Mouse (Mus musculus) stomach, embryonic 14.5 days (tissue): ENCODE data around the gene Ralgps1. TPM values are rescaled to one million over a fixed set of nuclear protein-coding genes. Genes with fewer than 3 reads are reported as not detected.

ENCODE experiments used
- ATAC-seq: fragments of 200-750 bp; cut with Nextera tagmentation; 2 replicates; pipeline ENCODE4 v1.8.0; 2017; ENCODE audit warnings: low read depth, moderate TSS enrichment; ENCODE audit not compliant: insufficient number of reproducible peaks, insufficient read depth, low FRiP score
- H3K27ac ChIP-seq: fragments of 300-500 bp; sonication (generic); 2 replicates; pipeline ENCODE4 v1.5.1; 2014; ENCODE audit warnings: mild to moderate bottlenecking, low read length, moderate library complexity, mixed read lengths
- H3K27me3 ChIP-seq: fragments of 300-500 bp; sonication (generic); 2 replicates; pipeline ENCODE4 v1.6.1; 2014; ENCODE audit warnings: low read length, control low read depth, mixed read lengths; ENCODE audit not compliant: control insufficient read depth, insufficient read depth
- H3K36me3 ChIP-seq: fragments of 300-500 bp; sonication (generic); 2 replicates; pipeline ENCODE4 v1.6.1; 2014; ENCODE audit warnings: mild to moderate bottlenecking, control low read depth, low read length, moderate library complexity, mixed read lengths; ENCODE audit not compliant: control insufficient read depth, insufficient read depth
- H3K4me1 ChIP-seq: fragments of 300-500 bp; sonication (generic); 2 replicates; pipeline ENCODE4 v1.6.1; 2014; ENCODE audit warnings: low read length, control low read depth, mixed read lengths; ENCODE audit not compliant: control insufficient read depth, insufficient read depth
- H3K4me2 ChIP-seq: fragments of 300-500 bp; sonication (generic); replicated peaks from 2 replicates; pipeline ENCODE4 v1.6.1; 2014; ENCODE audit warnings: low read depth, low read length, control low read depth
- H3K4me3 ChIP-seq: fragments of 300-500 bp; sonication (generic); 2 replicates; pipeline ENCODE4 v1.5.1; 2014; ENCODE audit warnings: low read depth, low read length, control low read depth
- H3K9ac ChIP-seq: fragments of 300-500 bp; sonication (generic); replicated peaks from 2 replicates; pipeline ENCODE4 v1.6.1; 2014; ENCODE audit warnings: low read depth, mild to moderate bottlenecking, control low read depth, low read length, moderate library complexity, mixed read lengths
- H3K9me3 ChIP-seq: fragments of 300-500 bp; sonication (generic); 2 replicates; pipeline ENCODE4 v1.6.1; 2016; ENCODE audit warnings: low read depth, low read length, control low read depth; ENCODE audit not compliant: control insufficient read depth
- WGBS: fragments of 180-500 bp; shearing (Covaris S2); extraction: QIAGEN DNeasy Blood & Tissue Kit; methylation state at CpG from one replicate; pipeline ENCODE4 v1.1.7; 2014; 5-methylcytosine and 5-hydroxymethylcytosine counted together
- polyA plus RNA-seq: library from polyadenylated mRNA; unstranded; fragments of >200 nt; fragmentation: Nextera tagmentation; extraction: Ambion mirVana; gene quantifications from 2 replicates; pipeline ENCODE4 v1.2.1, GENCODE M21; 2014

Ralgps1 gene
- polyA plus RNA-seq, 1 experiment from 2014 or later, result 12.4 TPM

DNA sequence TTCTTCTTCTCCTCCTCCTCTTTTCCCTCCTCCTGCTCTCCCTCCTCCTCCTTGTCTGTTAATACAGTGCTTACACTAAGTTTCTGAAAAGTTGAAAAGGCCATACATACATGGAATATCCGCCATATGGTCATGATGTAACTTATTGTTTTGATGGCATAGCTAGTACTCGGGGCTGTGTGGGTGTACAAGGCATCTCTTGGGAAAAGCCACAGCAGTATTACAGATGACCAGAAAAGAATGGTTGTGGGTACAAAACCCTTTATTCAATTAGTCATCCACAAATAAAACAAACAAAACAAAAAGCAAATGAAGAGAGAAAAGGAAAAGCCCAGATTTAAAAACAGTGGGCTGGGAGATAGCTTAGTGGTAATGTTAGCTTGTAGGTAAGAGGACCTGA, 90.8 kb downstream of the Ralgps1 start:
- Histone ChIP-seq H3K9ac (no peak overlapping the region), H3K9me3 (no peaks in the 10 kb centered on the region), H3K27ac (no peak overlapping the region), H3K4me1 (no peaks in the 10 kb centered on the region; the same call in 1 of the 2 replicates), H3K36me3 (no peaks in the 10 kb centered on the region), H3K4me2 (no peak overlapping the region), H3K27me3 (no peaks in the 10 kb centered on the region), H3K4me3 (no peak overlapping the region)
- 67% methylated on average over 2 of the region's 2 CpGs for WGBS
- ATAC-seq, result no peak

DNA sequence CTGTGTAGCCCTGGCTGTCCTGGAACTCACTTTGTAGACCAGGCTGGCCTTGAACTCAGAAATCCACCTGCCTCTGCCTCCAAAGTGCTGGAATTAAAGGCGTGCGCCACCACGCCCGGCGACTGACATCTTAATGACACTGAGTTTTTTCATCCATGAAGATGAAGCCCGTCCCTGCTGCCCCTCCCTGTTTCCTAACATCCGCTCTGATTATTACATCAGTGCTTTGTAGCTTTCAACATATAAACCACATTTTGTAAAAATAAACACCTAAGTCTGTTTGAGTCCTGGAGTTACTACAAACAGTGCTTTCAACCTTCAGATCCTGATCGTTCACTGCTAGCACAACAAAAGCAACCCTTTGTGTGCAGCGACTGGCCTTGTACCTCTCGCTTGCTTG, 91.5 kb downstream of the Ralgps1 start:
- no peak overlapping the region for H3K4me2 ChIP-seq
- H3K36me3 ChIP-seq, result no peaks in the 10 kb centered on the region
- no peak overlapping the region for H3K9ac ChIP-seq
- WGBS, result 87% methylated on average over 10 of the region's 10 CpGs
- H3K27me3 ChIP-seq, result no peaks in the 10 kb centered on the region
- no peaks in the 10 kb centered on the region; the same call in 1 of the 2 replicates for H3K4me1 ChIP-seq
- H3K4me3 ChIP-seq, result no peak overlapping the region
- no peaks in the 10 kb centered on the region for H3K9me3 ChIP-seq
- H3K27ac ChIP-seq, result no peak overlapping the region
- ATAC-seq, result no peak

DNA sequence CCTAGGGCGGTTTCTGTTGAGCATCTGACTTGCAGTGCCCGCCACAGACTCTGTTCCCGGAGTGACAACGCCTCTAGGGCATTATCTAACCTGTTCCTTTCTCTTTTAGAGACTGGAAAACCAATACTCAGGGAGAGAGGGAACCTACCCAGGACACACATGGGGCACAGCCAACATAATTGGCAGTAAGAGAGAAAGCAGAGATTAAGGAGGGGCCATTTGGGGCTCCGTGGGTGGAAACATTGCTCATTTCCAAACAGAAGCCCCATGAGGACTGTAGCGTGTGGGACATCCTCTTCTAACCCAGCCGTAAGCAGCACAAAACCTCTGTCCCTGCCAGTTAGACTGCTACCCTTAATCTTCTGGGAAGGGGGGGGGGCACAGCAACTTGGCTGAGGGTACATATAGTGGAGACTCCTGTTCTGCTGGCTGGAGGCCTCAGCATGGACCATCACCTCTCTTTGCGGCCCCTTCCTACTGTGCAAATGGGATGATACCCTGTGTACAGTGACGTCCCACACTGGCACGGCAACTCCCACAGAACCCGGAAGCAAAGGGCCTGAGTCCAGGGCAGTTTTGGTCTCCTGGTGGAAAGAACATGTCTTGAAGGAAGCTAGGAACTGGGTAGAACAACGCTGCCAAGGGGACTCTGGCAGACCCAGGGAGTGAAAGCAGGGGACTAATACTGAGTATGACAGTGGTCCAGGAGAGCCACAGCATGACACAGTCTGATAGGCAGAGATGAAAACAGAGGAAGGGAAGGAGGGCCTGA, 96.4 kb downstream of the Ralgps1 start:
- WGBS, result 88% methylated on average over 12 of the region's 12 CpGs
- Histone ChIP-seq H3K4me3 (no peak overlapping the region), H3K27me3 (no peaks in the 10 kb centered on the region), H3K4me1 (no peaks in the 10 kb centered on the region), H3K9ac (no peak overlapping the region), H3K4me2 (no peak overlapping the region), H3K9me3 (no peaks in the 10 kb centered on the region), H3K36me3 (no peaks in the 10 kb centered on the region), H3K27ac (no peak overlapping the region)
- no peak for ATAC-seq

DNA sequence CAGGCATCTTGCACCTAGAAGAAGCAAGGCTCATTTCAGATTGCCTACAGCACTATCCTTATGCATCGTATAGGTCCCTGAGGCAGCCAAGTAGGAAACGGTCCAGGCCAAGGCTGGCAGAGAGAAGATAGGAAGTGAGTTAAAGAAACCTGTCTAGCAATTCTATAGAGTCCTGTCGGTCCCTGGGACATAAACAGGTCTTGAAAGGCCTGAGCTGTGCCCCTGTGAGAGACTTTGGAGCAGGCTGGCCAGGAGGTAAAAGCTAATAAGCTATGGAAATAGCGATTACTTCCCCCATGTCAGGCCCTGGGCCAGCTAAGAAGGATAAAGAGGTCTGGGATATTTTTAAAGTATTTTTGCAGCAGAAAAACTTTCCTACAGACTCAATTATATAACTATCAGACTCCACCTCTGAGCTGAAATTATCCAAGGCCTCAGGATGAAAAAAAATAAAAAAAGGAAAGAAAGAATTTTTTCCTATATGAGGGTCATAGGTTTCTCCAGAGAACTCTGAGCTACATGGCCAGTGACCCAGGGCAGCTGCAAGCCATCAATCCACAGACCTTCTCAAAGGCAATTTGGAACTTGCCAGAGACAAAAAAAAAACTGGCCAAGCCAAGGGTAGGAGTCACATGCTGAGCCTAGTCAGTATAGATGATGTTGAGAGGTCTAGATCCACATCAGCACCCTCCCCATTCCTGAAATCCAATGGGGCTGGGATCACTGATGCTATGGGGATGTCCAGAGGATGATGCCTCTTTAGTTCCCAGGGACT, 98.4 kb downstream of the Ralgps1 start:
- ATAC-seq, result no peak
- Histone ChIP-seq H3K4me3 (no peak overlapping the region), H3K9me3 (no peaks in the 10 kb centered on the region), H3K27me3 (no peaks in the 10 kb centered on the region), H3K27ac (no peak overlapping the region), H3K4me2 (no peak overlapping the region), H3K4me1 (0 out of 2 replicates have a peak, but pooled peaks cover 5% of the 10 kb centered on the region), H3K9ac (no peak overlapping the region), H3K36me3 (no peaks in the 10 kb centered on the region)
- 82% methylated on average over 4 of the region's 4 CpGs for WGBS

DNA sequence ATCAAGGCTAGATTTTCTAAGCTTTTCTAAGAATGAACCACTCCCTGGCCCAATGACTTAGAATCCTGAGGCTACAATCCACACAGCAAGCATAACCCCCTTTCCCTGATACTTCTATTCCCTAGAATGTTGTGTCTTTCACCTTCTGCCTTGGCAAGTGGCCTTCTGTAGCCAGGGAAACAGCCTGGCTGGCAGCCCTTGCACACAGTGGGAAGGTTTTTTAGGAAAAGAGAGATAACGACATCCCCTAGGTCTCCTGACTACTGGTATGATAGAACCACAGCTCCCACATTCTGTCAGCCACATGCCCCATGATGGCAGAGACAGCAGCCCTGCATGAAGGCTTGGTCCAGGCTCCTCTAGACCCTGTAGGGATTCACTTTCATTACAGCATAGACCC, 99.8 kb downstream of the Ralgps1 start:
- no peak for ATAC-seq
- H3K4me1 ChIP-seq, result 0 out of 2 replicates have a peak, but pooled peaks cover 5% of the 10 kb centered on the region
- no peaks in the 10 kb centered on the region for H3K27me3 ChIP-seq
- WGBS, result 88% methylated on average over 1 of the region's 1 CpGs
- no peak overlapping the region for H3K27ac ChIP-seq
- no peak overlapping the region for H3K9ac ChIP-seq
- H3K4me3 ChIP-seq, result no peak overlapping the region
- no peak overlapping the region for H3K4me2 ChIP-seq
- no peaks in the 10 kb centered on the region for H3K36me3 ChIP-seq
- no peaks in the 10 kb centered on the region for H3K9me3 ChIP-seq

GRCm38 (mm10) chr2:33270569-33270968, 100.7 kb downstream of the Ralgps1 start:
- Histone ChIP-seq H3K9ac (no peak overlapping the region), H3K4me2 (no peak overlapping the region), H3K4me3 (no peak overlapping the region), H3K27ac (no peak overlapping the region), H3K4me1 (peaks cover 8% of the 10 kb centered on the region; the same call in 1 of the 2 replicates), H3K9me3 (no peaks in the 10 kb centered on the region), H3K36me3 (no peaks in the 10 kb centered on the region), H3K27me3 (no peaks in the 10 kb centered on the region)
- 84% methylated on average over 2 of the region's 2 CpGs for WGBS
- no peak for ATAC-seq

DNA sequence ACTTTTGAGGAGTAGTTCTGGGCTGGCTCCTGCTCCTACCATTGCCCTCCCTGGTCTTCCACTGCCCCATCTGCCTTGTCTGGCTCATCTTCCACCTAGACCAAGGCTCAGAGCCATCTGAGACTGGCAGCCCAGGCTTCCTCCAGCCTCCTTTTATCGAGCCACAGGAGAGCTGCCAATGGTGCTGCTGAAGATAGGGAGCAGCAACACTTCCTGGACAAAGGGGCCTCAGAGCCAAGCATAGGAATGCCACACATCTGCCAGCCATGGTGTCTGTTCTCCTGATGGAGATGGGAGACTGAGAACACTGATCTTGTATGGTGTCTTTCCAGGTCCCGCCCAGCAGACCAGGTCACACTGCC, 102.2 kb downstream of the Ralgps1 start:
- Histone ChIP-seq H3K4me3 (no peak overlapping the region), H3K27ac (no peak overlapping the region), H3K36me3 (no peaks in the 10 kb centered on the region), H3K9me3 (no peaks in the 10 kb centered on the region), H3K4me2 (no peak overlapping the region), H3K27me3 (no peaks in the 10 kb centered on the region), H3K4me1 (peaks cover 12% of the 10 kb centered on the region; the same call in 1 of the 2 replicates), H3K9ac (no peak overlapping the region)
- no peak for ATAC-seq
- 83% methylated on average over 2 of the region's 2 CpGs for WGBS

DNA sequence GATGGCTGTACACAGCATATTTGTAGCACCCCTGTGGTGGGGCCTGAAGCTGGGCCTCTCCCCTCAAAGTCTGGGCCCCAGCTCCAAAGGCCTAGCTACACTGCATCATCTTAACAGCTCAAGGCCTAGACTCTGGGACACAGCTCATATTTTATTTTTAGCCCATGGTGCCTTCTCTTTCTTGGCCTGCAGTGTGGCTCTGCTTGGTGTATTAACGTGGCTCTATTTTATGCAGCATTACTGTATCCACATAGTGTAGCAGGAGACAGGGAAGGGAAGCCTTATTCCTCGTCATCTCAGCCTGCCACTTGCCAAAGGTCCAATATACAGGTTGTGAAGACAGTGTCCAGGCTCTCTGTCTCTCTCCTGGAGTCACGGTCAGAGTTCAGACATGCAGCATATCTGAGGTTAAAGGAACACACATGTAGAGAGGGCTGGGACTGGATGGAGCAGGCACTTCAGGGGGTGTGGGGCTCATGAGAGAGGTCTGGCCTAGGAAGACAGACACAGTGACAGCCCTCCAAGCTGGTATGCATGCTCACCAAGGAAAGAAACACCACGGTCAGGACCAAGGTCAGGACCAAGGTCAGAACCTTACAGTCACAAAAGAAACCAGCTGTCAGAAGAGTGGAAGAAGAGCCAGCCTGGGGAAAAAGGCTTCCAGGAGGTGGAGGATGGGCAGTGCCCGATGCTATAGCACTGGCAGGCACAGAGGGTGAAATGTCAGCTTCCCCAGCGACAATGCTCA, 102.7 kb downstream of the Ralgps1 start:
- WGBS, result 70% methylated on average over 6 of the region's 6 CpGs
- no peaks in the 10 kb centered on the region for H3K27me3 ChIP-seq
- no peak overlapping the region for H3K9ac ChIP-seq
- H3K27ac ChIP-seq, result peak overlapping the region; percentile 58; the same call in 1 of the 2 replicates
- H3K4me3 ChIP-seq, result no peak overlapping the region
- no peaks in the 10 kb centered on the region for H3K9me3 ChIP-seq
- H3K36me3 ChIP-seq, result no peaks in the 10 kb centered on the region
- peaks cover 12% of the 10 kb centered on the region; the same call in 1 of the 2 replicates for H3K4me1 ChIP-seq
- no peak overlapping the region for H3K4me2 ChIP-seq
- no peak for ATAC-seq
